Mouse (Mus musculus) monocyte, adult 5-6 weeks (primary cell): ENCODE results near the gene Tmprss11e. TPM values are rescaled to one million over a fixed set of nuclear protein-coding genes. Genes with fewer than 3 reads are reported as not detected.
A peak's percentile ranks its signal among the peaks of the same experiment; 100 is the strongest.

Source experiments
- ATAC-seq: fragments of 153-309, 156-312 bp; replicated peaks from 2 replicates; pipeline ENCODE4 v1.8.0; 2017; ENCODE audit warnings: mild to moderate bottlenecking; ENCODE audit not compliant: low TSS enrichment, insufficient number of reproducible peaks, severe bottlenecking, poor library complexity, low FRiP score
- total RNA-seq: library from RNA; stranded (forward); fragments of 200-1000, 200-491, 200-594 nt; gene quantifications from 3 replicates; pipeline ENCODE4 v1.2.3, GENCODE M21; 2017

Tmprss11e gene
- not detected in 3 replicates for total RNA-seq

DNA sequence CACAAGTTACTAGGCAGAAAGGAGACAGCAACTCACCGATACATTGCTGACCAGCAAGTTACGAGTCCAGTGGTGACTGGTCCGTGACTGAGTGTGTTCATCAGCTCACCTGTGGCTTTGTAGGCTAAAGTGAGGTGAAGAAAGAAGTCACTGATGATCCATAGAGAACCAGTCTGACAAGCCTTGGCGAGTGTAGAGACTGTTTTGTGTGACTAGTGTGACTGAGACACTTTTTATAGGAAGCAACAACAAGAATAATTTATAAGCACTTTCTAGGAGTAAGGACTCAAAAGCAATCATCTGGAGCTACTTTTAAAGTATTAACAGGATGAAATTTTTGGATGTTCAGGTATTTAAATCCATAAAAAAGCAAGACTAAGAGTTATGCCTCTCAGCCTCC, at the start of gene Tmprss11e:
TSS of gene Tmprss11e (minus strand) at position 101 of the 400 bp plus-strand sequence.
- no peak for ATAC-seq

GRCm38 (mm10) chr5:86792807-86793206, 47.2 kb upstream of the Tmprss11e start:
- peak; percentile 66 for ATAC-seq

- no peak for ATAC-seq
These were observed 46.6 kb upstream of the Tmprss11e start for GRCm38 (mm10) chr5:86792249-86792648.

DNA sequence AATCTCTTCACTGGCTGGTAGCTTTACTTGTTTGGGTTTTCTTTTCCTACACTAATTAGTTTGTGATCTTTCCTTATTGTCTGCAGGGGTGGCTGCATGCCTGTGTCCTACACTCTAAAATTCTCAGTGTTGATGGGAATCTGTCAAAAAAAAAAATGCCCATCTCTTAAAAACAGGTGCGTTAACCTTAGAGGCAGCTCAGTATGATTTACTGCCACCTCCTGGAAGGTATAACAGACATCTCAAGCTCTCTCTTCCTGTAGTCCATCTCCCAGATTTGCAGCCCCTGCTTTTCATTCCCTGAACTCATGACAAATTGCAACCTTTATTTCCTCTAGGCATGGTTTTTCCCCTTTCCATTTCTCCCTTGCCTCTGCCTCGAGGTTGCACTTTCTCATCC, 44.3 kb upstream of the Tmprss11e start:
- ATAC-seq: no peak

DNA sequence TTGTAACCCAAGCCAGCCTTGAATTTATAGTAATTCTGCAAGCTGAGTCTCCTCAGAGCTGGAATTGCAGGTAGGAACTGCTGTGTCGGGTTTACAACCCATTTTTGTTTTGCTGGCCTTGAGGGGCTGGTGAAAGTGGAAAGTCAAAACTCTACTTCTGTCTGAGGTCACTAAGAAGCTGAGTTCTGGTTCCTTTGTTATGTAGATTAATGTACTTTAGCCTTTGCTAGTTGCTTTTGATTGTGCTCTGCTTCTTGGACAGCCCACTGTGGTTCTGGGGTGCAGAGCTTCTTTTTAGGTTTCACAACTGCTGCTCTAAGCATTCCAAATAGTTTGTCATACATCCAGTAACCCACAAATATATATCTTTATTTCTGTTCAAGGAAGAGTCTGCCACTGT, 41.2 kb upstream of the Tmprss11e start:
- no peak for ATAC-seq

GRCm38 (mm10) chr5:86784205-86784604, 38.6 kb upstream of the Tmprss11e start:
- ATAC-seq: no peak

DNA sequence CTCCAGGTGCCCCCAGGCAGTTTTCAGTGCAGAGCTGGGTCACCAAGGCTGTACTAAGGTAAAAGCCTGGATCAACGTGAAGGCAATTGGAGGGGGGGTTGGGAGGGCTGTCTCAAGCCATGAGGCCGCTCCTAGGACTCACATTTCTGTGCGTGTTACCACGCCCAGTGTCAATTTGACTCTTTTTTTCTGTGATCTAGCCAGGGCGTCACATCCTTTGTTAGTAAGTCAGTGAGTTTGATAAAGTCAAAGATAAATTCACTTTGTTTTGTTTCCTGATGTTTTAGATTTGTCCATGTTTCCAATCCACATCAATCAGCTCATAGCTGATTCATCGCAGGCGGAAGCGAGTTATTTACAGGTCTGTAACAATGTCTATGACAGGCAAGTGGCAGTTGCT, 37.4 kb upstream of the Tmprss11e start:
- no peak for ATAC-seq

DNA sequence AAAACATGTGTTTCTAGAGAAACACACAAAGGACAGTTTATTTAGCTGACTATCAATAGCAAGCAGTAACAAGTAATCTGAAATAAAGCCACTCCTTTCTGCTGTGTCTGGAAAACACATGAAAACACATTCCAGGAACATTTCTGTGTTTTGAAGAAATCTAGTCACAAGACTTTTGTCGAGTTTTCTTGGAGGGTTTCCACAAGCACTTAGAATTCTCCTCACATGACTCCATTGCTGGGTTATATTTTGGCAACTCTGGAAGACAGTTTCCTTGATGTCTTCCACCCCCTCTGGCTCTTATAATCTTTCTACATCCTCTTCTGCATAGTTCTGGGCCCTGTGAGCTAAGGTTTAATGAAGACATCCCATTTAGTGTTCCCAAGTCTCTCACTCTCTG, 32.9 kb upstream of the Tmprss11e start:
- no peak for ATAC-seq

DNA sequence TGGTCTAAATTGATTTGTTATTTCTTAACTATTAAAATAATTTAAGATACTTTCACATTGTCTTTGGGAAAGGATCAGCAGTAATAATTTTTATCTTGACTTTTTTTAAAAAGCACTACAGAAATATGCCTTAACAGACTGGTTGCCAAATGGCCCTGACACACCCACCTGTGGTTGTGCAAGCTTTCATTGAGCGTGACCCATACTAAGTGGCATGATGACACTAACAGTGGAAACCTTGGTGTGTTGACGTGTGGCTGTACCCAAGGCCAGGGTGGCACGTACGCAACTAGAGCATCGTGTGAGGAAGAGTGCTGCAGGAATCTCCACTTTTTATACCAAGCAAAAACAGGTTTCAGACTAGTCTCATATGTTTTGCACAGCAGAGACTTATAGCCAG, 31.3 kb upstream of the Tmprss11e start:
- no peak for ATAC-seq

GRCm38 (mm10) chr5:86771010-86771409, 25.4 kb upstream of the Tmprss11e start:
- no peak for ATAC-seq

- no peak for ATAC-seq
These were observed 23.5 kb upstream of the Tmprss11e start for GRCm38 (mm10) chr5:86769015-86769658.

GRCm38 (mm10) chr5:86742796-86743195, 2.8 kb downstream of the Tmprss11e start:
- no peak for ATAC-seq

DNA sequence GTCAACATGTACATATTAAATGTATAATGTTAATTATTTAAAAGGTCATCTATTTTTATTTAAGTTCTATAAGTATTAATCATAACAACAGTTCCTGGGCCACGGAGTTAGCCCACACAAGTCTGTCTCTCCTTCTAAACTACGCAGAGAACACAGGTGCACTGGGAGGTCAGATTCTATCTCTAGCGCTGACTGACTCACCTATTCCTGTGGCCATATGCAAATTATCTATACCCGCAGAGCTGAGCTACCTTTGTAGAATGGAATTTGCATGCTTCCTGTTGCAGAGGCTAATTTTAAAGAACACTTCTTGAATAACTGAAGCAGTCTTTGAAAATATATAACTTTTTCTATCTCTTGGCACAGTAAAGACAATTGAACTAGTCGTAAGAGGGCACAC, 4.5 kb downstream of the Tmprss11e start:
- no peak for ATAC-seq

DNA sequence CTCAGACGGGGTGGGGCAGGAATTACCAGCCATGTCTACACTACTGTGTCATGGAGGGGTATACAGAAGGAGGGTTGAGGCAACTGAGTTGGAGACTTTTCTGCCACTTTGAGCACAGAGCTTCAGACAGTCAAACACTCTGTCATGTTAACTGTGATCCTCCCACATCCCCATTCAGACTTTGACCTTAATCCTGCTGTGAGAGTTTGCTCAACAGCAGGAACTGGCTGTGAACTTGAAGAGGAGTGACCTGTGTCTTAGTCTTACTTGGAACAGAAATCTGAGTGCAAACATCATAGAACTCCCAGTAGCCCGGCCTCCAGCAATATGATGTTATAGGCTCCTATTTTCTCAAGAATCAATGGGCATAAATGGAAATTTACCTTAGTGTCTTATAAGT, 9.8 kb downstream of the Tmprss11e start:
- ATAC-seq: no peak

DNA sequence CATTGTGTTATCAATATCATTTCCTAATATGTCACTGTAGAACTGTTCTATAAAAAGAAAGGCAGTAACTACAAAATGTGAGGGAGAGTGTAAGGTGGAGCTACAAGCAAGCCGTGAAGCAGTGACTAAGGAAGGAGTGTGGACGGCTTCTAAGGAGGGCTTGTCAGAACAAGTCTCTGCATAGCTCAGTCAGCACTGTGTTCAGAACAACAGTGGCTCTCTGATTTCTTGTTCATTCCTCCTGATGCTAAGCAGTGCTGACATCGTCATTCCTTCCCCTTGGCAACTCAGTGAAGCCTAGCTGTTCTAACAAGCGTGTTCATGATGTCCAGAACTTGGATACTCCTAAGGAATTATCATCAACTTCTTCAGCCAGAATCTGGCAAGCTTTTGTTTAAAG, 15.0 kb downstream of the Tmprss11e start:
- ATAC-seq: no peak

GRCm38 (mm10) chr5:86728574-86728973, 17.0 kb downstream of the Tmprss11e start:
- no peak for ATAC-seq

DNA sequence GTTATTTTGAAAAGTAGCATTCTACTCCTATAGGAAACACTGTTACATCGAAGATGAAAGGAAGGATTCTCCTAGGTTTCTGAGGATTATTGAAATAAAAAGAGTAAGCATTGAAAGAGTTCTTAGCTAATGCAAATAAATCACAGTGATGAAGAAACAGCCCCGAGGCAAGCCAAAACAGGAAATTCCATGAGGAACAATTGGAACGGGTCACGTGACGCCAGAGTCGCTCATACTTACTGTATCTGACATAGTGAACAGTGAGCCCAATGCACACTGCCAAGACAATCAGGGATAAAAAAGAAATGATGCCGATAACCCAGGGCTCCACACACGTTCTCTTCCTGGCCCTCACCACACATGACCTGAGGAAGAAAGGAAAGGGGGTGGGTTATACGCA, 18.6 kb downstream of the Tmprss11e start:
- ATAC-seq: no peak

GRCm38 (mm10) chr5:86725021-86725420, 20.6 kb downstream of the Tmprss11e start:
- ATAC-seq: no peak

GRCm38 (mm10) chr5:86722820-86723460, 22.7 kb downstream of the Tmprss11e start:
- no peak for ATAC-seq

DNA sequence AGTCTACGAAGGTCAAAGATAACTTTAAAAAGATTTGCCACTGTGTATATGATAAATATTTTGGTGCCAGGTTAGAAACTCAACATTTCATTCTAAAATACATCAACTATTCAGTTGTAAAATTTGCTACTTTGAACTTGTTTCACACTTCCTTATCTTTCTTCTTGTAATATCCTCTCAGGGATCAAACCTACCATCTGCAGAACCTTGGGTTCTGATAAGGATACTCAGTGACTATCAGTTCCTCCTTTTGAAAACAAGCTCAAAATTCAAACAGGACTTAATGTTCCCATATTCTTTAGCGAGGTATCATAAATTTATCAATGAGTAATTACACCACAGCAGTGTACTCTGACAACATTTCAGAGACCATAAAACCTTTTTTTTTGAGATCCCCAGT, 30.6 kb downstream of the Tmprss11e start:
- ATAC-seq: no peak

DNA sequence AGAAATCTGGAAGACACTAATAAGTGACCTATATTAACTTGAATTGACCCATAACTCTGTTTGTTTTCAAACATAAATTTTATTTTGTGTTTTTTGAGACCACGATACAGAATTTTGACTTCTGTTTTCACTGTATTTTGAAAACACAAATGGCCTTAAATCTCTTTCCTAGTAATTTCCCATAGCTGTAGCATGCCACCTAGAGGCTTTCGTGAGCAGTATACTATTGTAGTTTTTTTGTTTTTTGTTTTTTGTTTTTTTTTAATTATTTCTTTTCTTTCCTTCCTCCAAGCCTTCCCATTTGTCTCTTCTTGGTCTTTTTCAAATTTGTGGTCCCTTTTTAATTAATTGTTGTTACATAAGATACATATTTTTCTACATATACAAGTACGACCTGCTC, 40.7 kb downstream of the Tmprss11e start:
- no peak for ATAC-seq
